Mouse (Mus musculus): ENCODE measurements at regions not wholly inside any gene's neighbourhood (a gene's known extent, or its start where the extent isn't known, plus 50 kb on each side); places are given as distances from the start of the nearest gene placed in this dataset.

DNA sequence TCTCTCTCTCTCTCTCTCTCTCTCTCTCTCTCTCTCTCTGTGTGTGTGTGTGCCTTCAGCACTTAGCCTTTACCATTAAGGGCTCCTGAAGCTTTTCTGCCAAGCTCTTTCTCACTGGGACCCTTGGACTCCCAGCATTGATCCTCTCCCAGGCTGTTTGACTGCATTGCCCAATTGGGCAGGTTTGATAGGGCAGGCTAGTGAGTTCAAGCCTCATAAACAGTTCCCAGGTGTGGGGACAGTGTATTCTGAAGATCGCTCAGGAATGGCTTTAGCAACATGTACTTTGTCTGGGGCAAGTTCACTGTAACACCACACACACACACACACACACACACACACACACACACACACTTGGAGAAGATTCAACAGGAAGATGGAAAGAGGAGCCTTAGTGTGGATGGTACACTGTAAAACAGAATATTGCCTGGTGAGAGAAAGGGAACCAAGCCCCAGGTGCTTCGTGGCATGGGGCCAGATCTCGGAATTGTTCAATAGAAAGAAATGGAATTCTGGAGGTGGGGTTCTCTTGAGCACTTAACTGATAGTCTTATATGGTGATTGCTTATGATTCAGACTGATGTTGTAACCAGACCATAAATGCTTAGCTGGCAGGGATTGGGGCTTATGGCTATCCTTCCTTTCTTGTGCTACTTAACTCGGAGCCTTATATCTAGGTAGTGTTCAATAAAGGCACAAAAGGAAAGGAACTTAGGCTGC, 229.5 kb downstream of the 4933412E24Rik start:
- H3K4me1 ChIP-seq (replicated peaks; ENCODE audit: control insufficient read depth, insufficient read depth, low read length): peaks cover 19% of the 10 kb centered on the region
- peak; percentile 56 for DNase-seq (ENCODE audit: low spot score)
- H3K9me3 ChIP-seq (ENCODE audit: control insufficient read depth, low read length): no peaks in the 10 kb centered on the region
- H3K4me2 ChIP-seq (ENCODE audit: low read length): no peak overlapping the region
- H3K4me3 ChIP-seq (ENCODE audit: low read depth, low read length): no peak overlapping the region
- 77% methylated on average over 4 of the region's 4 CpGs for WGBS
- no peak for ATAC-seq (replicated peaks; ENCODE audit: low FRiP score, low TSS enrichment, low read depth)
- H3K27ac ChIP-seq (ENCODE audit: low read depth): no peak overlapping the region
- H3K9ac ChIP-seq (ENCODE audit: low read length): no peak overlapping the region
- H3K36me3 ChIP-seq (ENCODE audit: control insufficient read depth, insufficient read depth, low read length): no peaks in the 10 kb centered on the region
- H3K27me3 ChIP-seq (replicated peaks; ENCODE audit: control insufficient read depth, insufficient read depth, low read length): no peaks in the 10 kb centered on the region

DNA sequence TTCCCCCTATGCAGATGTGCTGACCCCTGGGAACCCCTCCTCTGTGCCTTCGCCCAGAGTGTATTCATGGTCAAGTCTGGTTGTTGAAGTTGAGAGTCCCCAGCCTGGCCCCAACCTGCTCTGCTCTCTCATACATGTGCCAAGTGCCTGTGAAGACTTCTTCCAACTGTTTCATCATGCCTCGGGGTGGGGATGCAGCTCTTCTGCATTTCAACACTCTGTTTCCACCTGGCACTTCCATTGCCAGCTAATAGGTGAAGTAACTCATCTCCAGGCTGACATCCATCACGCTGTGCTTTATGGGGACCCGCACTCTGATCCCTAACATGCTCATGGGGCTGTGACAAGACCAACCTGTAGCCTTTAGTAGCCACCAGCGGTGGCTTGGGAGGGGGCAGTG, 230.4 kb downstream of the 4933412E24Rik start:
- Histone ChIP-seq H3K4me2 (ENCODE audit: low read length) (no peak overlapping the region), H3K9ac (ENCODE audit: low read length) (no peak overlapping the region), H3K4me1 (replicated peaks; ENCODE audit: control insufficient read depth, insufficient read depth, low read length) (peaks cover 19% of the 10 kb centered on the region), H3K9me3 (ENCODE audit: control insufficient read depth, low read length) (no peaks in the 10 kb centered on the region), H3K27ac (ENCODE audit: low read depth) (no peak overlapping the region), H3K36me3 (ENCODE audit: control insufficient read depth, insufficient read depth, low read length) (no peaks in the 10 kb centered on the region), H3K27me3 (replicated peaks; ENCODE audit: control insufficient read depth, insufficient read depth, low read length) (no peaks in the 10 kb centered on the region), H3K4me3 (ENCODE audit: low read depth, low read length) (no peak overlapping the region)
- WGBS: 89% methylated on average over 5 of the region's 5 CpGs
- no peak for DNase-seq (ENCODE audit: low spot score)
- no peak for ATAC-seq (replicated peaks; ENCODE audit: low FRiP score, low TSS enrichment, low read depth)

DNA sequence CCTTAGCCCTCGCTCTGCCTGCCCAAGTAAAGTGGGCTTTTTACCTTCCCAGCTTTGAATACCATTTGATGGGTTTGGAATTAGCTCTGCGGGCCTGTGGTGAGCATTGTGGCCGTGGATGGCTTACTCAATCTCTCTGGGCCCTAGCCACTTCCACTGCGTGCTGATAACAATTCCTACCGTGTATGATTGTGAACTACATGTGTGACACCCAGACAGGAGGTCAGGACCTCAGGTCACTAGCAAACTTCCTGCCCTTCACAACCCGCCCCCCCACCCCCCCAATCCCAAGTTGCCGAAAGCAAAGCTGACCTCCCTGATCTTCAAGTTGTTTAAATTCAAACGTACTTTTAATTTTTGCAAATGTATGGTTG, 231.9 kb downstream of the 4933412E24Rik start:
- Histone ChIP-seq H3K4me2 (ENCODE audit: low read length) (no peak overlapping the region), H3K4me1 (replicated peaks; ENCODE audit: control insufficient read depth, insufficient read depth, low read length) (peaks cover 19% of the 10 kb centered on the region), H3K27me3 (replicated peaks; ENCODE audit: control insufficient read depth, insufficient read depth, low read length) (no peaks in the 10 kb centered on the region), H3K4me3 (ENCODE audit: low read depth, low read length) (no peak overlapping the region), H3K36me3 (ENCODE audit: control insufficient read depth, insufficient read depth, low read length) (no peaks in the 10 kb centered on the region), H3K9me3 (ENCODE audit: control insufficient read depth, low read length) (no peaks in the 10 kb centered on the region), H3K27ac (ENCODE audit: low read depth) (no peak overlapping the region), H3K9ac (ENCODE audit: low read length) (no peak overlapping the region)
- ATAC-seq (replicated peaks; ENCODE audit: low FRiP score, low TSS enrichment, low read depth): no peak
- WGBS: 51% methylated on average over 8 of the region's 8 CpGs
- DNase-seq (ENCODE audit: low spot score): no peak

DNA sequence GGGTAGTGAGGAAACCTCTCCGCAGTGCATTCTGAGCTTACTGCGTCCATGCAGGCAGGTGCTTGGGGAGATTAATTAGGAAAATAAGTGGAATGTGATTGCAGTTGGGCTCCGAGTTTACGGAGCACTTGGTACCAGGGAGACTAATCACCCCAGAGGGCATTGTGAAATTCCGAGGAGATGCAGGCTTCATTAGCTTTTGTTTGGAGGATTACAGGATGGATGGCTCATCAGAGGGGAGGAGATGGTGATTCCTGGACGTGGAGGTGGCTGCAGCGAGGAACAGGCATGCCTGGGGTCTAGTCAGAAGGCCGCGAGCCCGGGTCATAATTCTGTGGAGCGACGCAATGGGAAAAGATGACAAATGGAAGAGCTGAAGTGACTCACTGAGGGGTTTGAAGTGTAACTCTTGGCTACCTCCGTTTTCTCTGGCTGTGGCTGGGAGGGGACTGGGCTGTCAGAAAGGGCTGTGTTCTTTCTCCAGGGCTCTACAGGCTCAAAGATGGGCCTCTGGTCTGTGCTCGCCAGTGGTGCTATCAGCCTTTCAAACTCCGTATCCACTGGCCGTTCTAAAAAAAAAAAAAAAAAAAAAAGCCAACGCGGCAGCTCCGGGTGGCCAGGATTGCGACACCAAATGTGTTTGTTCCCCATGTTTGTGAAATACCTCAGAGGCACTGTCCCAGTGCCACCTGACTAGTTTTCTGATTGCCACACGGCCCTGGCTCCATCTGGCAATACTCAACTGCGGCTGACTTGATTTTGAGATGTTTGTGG, 232.4 kb downstream of the 4933412E24Rik start:
- H3K36me3 ChIP-seq (ENCODE audit: control insufficient read depth, insufficient read depth, low read length): no peaks in the 10 kb centered on the region
- H3K27me3 ChIP-seq (replicated peaks; ENCODE audit: control insufficient read depth, insufficient read depth, low read length): no peaks in the 10 kb centered on the region
- H3K4me2 ChIP-seq (ENCODE audit: low read length): peak overlapping the region; percentile 32
- no peak overlapping the region for H3K9ac ChIP-seq (ENCODE audit: low read length)
- ATAC-seq (replicated peaks; ENCODE audit: low FRiP score, low TSS enrichment, low read depth) (no peak), DNase-seq (ENCODE audit: low spot score) (no peak)
- H3K4me3 ChIP-seq (ENCODE audit: low read depth, low read length): no peak overlapping the region
- no peak overlapping the region for H3K27ac ChIP-seq (ENCODE audit: low read depth)
- H3K4me1 ChIP-seq (replicated peaks; ENCODE audit: control insufficient read depth, insufficient read depth, low read length): peaks cover 19% of the 10 kb centered on the region
- 9% methylated on average over 22 of the region's 22 CpGs for WGBS
- H3K9me3 ChIP-seq (ENCODE audit: control insufficient read depth, low read length): no peaks in the 10 kb centered on the region

DNA sequence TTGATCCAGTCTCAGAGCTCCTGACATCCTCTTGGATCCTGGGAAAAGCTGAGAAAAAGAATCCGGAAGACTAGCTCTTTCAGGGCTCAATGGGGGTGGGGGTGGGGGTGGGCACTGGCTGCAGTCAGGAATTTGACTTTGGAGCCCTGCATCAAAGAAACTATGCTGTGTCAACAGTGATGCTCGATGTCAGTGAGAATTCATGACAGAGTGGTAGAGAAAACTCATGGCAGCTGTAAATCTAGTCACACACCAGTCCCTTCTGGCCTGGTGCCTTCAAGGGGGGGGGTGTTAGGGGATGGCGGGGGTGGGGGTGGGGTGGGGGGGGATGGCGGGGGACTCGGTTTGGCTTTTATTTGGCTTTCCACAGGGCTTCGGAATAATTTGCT, 233.0 kb downstream of the 4933412E24Rik start:
- no peak for DNase-seq (ENCODE audit: low spot score)
- Histone ChIP-seq H3K4me2 (ENCODE audit: low read length) (peak overlapping the region; percentile 32), H3K9me3 (ENCODE audit: control insufficient read depth, low read length) (no peaks in the 10 kb centered on the region), H3K9ac (ENCODE audit: low read length) (no peak overlapping the region), H3K27me3 (replicated peaks; ENCODE audit: control insufficient read depth, insufficient read depth, low read length) (no peaks in the 10 kb centered on the region), H3K4me3 (ENCODE audit: low read depth, low read length) (no peak overlapping the region), H3K36me3 (ENCODE audit: control insufficient read depth, insufficient read depth, low read length) (no peaks in the 10 kb centered on the region), H3K4me1 (replicated peaks; ENCODE audit: control insufficient read depth, insufficient read depth, low read length) (peaks cover 19% of the 10 kb centered on the region), H3K27ac (ENCODE audit: low read depth) (no peak overlapping the region)
- WGBS: 7% methylated on average over 6 of the region's 6 CpGs
- no peak for ATAC-seq (replicated peaks; ENCODE audit: low FRiP score, low TSS enrichment, low read depth)

DNA sequence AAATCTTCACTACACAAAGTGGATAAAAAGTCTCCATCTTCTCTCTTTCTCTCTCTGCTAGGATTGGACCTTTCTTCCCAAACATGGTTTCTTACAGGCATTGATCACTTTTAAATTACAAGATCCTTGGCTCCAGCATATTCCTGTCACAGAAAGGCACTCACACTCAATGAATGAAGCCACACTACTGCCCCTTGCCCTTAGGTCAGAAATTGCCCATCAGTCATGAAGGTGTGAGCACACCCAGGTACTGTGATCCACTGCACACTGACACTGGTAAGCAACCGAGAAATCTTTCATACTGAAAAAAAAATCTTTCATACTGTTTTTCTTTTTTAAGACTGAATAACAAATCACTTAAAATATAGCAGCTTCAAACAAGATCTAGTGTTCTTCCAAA, 235.9 kb downstream of the 4933412E24Rik start:
- no peak overlapping the region for H3K4me2 ChIP-seq (ENCODE audit: low read length)
- 58% methylated on average over 1 of the region's 1 CpGs for WGBS
- no peak for DNase-seq (ENCODE audit: low spot score)

DNA sequence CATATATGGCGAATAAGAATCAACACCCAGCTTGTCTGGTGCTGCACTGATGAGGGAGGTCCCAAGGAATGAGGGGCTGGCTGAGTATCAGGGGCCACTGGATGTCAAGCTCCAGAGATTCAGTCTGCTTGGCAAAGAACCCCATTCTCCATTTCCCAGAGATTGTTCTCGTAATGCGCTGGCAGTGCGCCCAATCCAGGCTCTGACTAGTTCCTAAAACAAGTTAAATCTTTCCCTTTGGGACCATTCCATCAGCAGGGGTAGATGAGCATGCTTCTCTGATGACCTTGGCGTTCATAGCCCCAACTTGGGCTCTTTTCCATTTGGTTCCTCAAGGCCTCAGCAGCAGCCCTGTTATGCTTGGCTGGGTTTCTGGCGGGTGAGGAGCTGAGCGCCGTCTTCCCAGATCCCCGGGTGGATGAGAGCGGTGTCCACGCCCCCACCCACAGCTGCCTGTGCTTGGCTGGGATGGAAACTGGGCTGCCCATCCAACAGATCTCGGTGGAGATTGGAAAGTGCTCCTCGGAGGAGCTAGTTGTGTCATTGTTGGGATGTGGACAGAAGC, 239.0 kb downstream of the 4933412E24Rik start:
- Histone ChIP-seq H3K9me3 (ENCODE audit: control insufficient read depth, low read length) (no peaks in the 10 kb centered on the region), H3K4me1 (replicated peaks; ENCODE audit: control insufficient read depth, insufficient read depth, low read length) (no peaks in the 10 kb centered on the region), H3K9ac (ENCODE audit: low read length) (no peak overlapping the region), H3K27me3 (replicated peaks; ENCODE audit: control insufficient read depth, insufficient read depth, low read length) (no peaks in the 10 kb centered on the region), H3K36me3 (ENCODE audit: control insufficient read depth, insufficient read depth, low read length) (no peaks in the 10 kb centered on the region), H3K4me2 (ENCODE audit: low read length) (no peak overlapping the region), H3K27ac (ENCODE audit: low read depth) (no peak overlapping the region), H3K4me3 (ENCODE audit: low read depth, low read length) (no peak overlapping the region)
- DNase-seq (ENCODE audit: low spot score) (no peak), ATAC-seq (replicated peaks; ENCODE audit: low FRiP score, low TSS enrichment, low read depth) (no peak)
- WGBS: 81% methylated on average over 13 of the region's 13 CpGs

More for the DNA sequence above, 235.9 kb downstream of the 4933412E24Rik start:
- Histone ChIP-seq H3K27ac (ENCODE audit: low read depth) (no peak overlapping the region), H3K4me3 (ENCODE audit: low read depth, low read length) (no peak overlapping the region), H3K36me3 (ENCODE audit: control insufficient read depth, insufficient read depth, low read length) (no peaks in the 10 kb centered on the region), H3K27me3 (replicated peaks; ENCODE audit: control insufficient read depth, insufficient read depth, low read length) (no peaks in the 10 kb centered on the region), H3K4me1 (replicated peaks; ENCODE audit: control insufficient read depth, insufficient read depth, low read length) (peaks cover 19% of the 10 kb centered on the region), H3K9ac (ENCODE audit: low read length) (no peak overlapping the region), H3K9me3 (ENCODE audit: control insufficient read depth, low read length) (no peaks in the 10 kb centered on the region)
- ATAC-seq (replicated peaks; ENCODE audit: low FRiP score, low TSS enrichment, low read depth): no peak

DNA sequence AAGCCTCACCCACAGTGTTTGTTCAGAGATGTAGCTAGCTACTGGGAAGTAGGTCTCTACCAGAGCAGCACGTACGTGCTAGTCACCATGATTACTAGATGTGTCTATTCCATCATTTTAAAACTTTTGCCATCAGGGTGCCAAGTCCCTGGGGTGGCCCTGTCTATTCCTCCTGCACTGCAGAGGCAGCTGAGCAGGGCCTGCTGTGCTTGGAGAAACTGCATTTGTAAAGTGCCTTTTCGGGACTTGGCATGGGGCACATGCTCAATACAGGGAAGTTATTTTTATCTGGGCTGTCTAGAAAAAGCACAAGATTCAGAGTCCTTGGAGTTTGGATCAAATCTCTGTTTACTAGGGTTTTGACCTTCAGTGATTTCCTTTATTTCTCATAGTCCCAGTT, 240.6 kb downstream of the 4933412E24Rik start:
- ATAC-seq (replicated peaks; ENCODE audit: low FRiP score, low TSS enrichment, low read depth) (no peak), DNase-seq (ENCODE audit: low spot score) (no peak)
- Histone ChIP-seq H3K9me3 (ENCODE audit: control insufficient read depth, low read length) (0 out of 2 replicates have a peak, but pooled peaks cover 2% of the 10 kb centered on the region), H3K36me3 (ENCODE audit: control insufficient read depth, insufficient read depth, low read length) (no peaks in the 10 kb centered on the region), H3K27ac (ENCODE audit: low read depth) (no peak overlapping the region), H3K4me2 (ENCODE audit: low read length) (no peak overlapping the region), H3K27me3 (replicated peaks; ENCODE audit: control insufficient read depth, insufficient read depth, low read length) (no peaks in the 10 kb centered on the region), H3K4me3 (ENCODE audit: low read depth, low read length) (no peak overlapping the region), H3K9ac (ENCODE audit: low read length) (no peak overlapping the region), H3K4me1 (replicated peaks; ENCODE audit: control insufficient read depth, insufficient read depth, low read length) (no peaks in the 10 kb centered on the region)
- WGBS: 91% methylated on average over 3 of the region's 3 CpGs

Data from intestine, embryonic 14.5 days (tissue).